Mouse (Mus musculus) cerebellum, adult 18-20 months (tissue): Measurements from ENCODE around the gene Ugt1a10.
"Not testable (repeated sequence)": the region's sequence is repeated elsewhere in the genome, so short reads cannot be mapped to it uniquely, and the experiment has no call there.

Source experiments
- DNase-seq, 2 experiments: peaks; one replicate each; pipeline ENCODE4 v3.0.0; 2021

The Ugt1a10 gene

DNA sequence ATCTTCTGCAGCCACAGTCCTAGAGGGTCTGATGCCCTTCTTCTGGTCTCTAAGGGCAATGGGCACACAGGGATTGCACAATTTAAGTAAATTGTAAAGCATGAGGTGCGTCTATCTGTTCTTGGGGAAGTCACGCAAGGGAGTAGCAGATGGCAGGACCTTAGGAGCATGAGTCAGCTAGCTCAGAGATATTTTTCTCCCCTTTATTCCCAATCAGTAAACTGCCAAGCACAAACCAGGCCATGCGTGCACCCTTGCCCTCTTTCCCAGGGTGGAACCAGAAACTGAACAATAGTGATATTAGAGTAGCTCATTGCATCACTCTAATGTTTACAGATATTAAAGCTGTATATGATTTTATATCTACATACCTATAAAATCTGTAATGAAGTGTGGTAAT, 43.4 kb downstream of the Ugt1a10 start:
- not testable (repeated sequence) for DNase-seq

DNA sequence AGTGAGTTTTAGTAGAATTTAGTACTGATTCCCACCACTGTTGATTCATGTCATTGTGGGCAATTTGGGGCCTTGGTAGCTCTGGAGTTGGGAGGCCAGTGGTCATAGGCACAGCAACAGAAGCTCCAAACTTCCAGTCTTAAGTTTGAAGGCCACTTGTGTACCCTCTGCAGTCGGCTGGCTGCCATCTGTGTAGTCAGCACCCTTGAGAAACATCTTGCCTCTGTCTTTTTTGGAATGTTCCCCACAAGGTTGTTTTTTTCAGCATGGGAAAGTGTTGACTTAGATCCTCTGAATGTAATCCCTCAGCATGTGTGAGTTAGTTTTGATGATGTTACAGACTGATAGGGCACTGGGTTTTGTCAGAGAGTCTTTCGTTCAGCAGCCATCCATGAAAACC, 44.5 kb downstream of the Ugt1a10 start:
- not testable (repeated sequence) for DNase-seq

DNA sequence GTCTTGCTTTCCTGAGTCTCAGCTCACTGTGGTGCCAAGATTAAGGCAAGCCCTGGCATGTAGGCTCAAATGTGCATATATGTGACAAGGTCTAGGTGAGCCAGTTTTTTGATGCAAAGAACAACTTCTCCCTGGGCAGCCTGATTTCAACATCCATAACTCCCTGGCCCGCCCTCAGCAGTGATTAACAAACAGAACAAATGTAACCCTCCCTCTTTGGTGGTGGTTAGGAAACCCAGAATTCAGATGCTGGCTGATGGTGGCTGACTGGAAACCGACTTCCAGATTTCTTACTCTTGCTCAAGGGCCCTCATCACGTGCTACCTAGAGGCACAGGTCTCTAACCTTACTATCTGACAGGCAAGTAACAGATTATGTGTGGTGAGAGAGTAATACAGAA, 47.8 kb downstream of the Ugt1a10 start, which contains the start of gene Ugt1a6b:
Gene Ugt1a6b, plus strand, starts transcription at position 234 of the 400 bp plus-strand sequence.
- DNase-seq, result not testable (repeated sequence)

DNA sequence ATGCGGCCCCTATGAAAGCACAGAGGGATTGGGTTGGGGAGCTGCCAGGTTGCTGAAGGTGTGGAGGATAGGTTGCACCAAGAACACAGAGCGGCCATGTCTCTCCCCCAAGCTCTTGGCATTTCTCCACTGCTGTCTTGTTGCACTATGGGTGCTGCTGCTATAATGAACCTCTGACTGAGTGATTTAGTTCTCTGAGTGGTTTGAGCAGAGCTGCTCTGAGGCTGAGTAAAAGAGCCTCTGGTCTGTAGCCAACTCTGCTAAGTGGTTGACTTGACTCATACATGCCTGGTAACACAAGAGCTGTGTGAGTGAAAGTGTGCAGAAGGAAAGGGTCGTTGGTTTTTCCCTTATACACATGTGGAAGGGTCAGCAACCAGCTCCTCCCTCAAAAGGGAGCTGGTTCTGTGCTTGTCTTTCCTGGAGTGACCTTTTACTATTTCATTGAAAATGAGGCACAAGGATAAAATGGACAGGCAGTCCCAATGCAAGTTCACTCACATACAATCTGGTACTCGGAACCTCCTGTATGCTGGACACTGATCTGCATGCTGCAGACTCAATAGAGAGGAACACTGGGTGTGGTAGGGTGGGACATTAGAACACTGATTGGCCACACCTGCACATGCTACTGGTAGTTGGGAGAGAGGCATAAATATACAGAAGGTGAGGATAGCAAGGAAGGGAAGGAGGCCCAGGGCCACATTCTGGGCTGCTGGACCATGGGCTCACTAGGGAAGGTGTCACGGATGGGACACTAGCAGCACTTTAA, 48.7 kb downstream of the Ugt1a10 start:
- DNase-seq, result not testable (repeated sequence)

DNA sequence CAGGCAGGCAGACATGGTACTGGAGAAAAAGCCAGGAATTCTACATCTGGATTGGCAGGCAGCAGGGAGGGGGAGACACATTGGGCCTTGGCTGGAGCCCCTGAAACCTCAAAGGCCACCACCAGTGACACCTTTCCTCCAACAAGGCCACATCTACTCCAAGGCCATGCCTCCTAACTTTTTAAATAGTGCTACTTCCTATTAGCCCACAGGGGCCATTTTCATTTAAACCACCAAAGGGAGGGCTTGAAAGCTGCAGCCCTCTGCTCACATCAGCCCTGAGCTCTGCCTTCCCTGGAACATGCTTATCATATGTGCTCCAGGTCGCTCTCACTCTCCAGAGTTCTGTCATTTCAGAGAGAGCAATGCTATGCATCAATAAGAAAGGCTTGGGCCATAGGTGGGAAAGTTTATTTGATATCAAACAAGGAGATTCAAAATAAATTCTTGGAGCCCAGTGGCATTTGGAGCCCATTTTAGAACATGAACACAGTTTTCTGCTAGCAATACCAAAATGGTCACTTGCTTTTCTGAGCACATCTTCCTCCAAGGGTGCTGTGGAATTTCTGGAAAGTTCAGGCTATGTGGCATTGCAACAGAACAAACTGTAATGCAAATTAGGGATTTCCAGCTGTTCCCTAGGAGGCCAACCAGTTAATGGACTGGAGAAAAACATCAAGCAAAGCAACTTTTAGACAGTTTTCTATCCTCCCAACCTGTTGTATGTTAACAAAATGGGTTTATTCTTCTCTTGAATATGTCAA, 49.7 kb downstream of the Ugt1a10 start:
- no peak for DNase-seq

DNA sequence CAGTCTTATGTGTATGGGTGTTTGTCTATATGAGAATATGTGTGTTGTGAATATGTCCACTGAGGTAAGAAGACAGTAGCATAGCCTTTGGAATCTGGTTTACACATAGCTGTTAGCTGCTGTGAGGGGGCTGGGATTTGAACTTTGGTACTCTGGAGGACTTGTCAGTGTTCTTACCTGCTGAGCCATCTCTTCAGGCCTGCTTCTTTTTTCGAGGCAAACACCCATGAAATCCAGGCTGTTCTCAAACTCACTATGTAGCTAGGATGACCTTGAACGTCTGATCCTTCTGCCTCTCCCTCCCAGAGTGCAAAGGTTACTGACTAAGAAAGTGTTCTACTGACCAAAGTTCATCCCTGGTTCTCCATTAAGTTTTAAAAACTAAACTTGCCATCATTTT, 50.5 kb downstream of the Ugt1a10 start:
- DNase-seq, result no peak

DNA sequence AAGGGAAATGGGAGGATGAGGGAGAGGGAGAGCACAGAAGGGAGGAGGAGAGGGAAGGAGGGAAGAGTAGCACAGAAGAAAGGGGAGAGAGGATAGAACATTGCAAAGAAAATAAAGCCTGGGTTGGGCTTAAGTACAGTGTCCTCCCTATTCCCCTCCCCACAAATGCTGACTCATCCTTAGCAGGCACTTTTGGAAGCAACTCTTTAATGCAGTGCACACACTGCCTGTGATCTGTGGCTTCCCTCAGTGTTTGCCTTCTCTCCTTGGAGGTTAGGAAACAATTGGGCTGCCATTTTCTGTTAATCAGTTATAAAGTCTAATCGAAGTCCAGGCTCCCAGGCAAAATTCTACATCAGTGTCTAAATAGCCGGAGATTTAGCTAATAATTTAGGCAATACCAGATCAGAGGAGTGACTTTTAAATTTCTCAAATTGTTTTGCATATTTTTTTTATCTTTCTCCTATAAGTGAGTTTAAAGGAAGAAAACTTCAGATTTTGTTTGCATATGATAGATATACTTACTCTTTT, 53.9 kb downstream of the Ugt1a10 start:
- DNase-seq, result not testable (repeated sequence)

DNA sequence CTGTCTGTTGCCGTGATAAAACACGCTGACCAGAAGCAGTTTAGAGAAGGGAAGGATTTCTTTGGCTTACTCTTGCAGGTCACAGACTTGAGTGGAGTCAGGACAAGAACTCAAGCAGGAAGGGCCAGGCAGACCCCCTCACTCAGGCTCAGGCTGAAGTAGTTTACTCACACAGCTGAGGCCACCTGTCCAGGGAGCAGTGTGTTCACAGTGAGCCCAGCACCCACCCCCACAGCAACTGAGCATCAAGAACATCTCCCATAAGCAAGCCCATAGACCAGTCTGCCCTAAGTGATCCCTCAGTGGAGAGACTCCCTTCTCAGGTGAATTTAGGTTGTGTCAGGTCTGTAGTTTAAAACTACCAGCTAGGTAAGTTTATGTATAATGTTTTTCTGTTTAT, 54.4 kb downstream of the Ugt1a10 start:
- DNase-seq, result not testable (repeated sequence)

DNA sequence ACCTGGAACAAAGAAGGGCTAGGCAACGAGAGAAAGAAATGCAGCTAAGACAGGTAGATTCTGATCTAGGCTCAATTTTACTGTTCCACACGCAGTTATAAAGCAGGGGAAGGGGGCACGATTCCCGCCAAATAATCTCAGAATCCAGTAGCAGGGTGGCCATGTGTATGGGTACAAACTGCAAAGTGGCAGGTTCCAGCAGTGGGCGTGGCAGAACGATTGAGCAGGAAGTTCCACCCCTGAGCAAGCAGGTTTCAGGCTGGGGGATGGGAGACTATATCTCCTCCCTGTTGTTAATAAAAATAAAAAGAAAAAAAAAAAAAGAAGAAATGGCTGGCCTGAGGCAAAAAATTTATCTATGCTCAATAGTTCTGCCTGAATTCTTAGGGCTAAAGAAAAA, 57.6 kb downstream of the Ugt1a10 start:
- not testable (repeated sequence) for DNase-seq

DNA sequence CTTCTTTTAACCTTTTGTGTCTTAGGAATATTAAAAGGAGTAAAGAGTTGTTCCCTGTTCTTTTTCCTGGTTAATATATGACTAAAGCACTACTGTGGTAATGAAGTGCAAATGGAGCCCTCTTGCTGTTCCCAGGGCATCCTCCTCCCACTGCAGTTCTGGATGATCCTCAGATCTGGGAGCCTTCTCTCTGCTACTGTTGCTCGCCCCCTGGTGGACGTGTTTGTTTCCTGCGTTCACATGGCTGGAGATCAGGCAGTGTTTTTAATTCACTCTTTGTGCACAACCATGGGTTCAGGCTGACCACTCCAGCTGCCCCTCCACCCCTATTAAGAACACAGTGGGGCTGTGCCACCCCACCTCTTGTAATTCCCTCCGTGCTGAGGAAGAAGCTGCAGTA, 65.4 kb downstream of the Ugt1a10 start:
- DNase-seq, result not testable (repeated sequence)

DNA sequence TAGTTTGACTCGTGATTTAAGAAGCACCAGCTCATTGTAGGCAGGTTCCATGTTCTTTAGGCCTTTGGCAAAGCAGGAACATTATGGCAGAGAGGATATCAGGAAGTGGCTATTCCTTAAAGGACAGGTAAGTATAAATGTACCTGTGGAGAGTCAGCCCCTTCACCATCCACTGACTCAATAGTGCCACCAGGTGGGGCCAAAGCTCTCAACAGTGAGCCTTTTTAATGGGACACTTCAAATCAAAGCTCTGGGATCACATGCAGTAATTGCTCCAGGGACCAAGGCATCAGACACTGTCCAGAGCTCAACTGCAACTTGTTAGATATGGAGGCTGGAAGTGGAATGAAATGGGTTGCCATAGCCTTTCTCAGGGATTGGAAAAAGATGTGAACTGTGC, 66.3 kb downstream of the Ugt1a10 start:
- peak in 1 of 2 experiments; percentile 6 for DNase-seq

DNA sequence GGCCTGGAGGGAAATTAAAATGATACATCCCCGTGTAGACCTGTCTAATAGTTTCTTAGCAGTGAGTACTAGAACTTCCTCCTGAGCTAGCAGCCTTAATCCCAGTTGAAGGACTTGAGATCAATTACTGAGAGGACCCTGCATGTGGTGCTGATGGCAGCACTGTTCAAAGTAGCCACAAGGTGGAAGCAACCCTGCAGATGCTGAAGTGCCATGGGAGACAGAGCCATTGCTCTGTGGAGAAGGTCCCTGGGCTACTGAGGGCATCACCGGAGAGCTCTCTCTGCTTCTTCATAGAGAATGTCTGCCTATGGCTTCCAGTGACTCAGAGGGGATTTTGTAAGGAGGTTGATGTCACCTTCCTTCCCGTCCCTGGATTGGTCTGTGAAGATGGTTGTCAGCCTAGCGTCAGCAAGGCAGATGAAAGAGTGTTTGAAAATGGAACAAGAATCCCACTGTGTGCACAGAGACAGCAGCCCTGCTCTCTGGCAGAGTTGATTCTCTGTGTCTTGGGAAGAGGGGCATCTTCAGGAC, 70.7 kb downstream of the Ugt1a10 start:
- DNase-seq, result not testable (repeated sequence)

DNA sequence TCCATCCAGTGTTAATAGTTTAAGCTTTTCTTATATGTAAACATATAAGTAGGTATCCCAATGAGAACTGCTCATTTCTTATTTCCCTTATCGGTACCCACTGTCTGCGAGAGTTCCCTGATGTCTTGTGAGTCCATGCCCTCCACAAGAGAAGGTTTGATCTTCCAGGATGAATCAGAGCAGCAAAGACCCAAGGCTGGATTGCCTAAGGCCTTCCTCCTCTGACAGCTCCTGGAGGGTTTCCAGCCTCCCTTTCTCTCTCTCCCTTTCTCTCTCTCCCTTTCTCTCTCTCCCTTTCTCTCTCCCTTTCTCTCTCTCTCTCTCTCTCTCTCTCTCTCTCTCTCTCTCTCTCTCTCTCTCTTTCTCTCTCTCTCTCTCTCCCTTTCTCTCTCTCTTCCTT, 73.9 kb downstream of the Ugt1a10 start:
- DNase-seq, result not testable (repeated sequence)

DNA sequence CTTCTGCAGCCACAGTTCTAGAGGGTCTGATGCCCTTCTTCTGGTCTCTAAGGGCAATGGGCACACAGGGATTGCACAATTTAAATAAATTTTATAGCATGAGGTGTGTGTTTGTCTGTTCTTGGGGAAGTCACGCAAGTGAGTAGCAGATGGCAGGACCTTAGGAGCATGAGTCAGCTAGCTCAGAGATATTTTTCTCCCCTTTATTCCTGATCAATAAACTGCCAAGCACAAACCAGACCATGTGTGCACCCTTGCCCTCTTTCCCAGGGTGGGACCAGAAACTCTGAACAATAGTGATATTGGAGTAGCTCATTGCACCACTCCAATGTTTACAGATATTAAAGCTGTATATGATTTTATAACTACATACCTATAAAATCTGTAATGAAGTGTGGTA, 75.0 kb downstream of the Ugt1a10 start:
- DNase-seq, result not testable (repeated sequence)

DNA sequence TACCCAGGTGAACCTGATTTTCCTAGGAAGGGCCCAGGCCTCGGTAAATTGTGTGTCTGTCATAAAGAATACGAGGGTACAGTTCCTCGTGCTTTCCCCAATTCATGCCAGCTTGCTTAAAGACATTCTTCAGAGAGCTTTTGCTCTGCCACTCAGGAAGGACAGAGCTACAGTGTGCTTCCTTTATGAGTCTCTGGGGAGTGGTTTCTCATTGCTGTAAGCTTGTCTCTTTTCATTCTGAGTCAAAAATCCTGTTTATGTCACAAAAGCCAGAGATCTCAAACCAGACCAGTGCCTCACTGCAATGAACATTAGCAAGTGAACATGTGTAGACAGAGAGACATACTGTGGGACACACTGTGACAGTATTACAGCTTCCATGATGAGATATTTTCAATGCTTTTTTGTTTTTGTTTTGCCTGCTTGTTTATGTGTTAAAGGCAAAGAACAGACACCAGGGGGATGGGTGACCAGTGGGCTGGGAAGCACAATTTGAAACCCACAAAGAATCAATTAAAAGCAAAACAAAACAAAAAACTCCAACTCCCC, 78.8 kb downstream of the Ugt1a10 start:
- DNase-seq, result no peak

DNA sequence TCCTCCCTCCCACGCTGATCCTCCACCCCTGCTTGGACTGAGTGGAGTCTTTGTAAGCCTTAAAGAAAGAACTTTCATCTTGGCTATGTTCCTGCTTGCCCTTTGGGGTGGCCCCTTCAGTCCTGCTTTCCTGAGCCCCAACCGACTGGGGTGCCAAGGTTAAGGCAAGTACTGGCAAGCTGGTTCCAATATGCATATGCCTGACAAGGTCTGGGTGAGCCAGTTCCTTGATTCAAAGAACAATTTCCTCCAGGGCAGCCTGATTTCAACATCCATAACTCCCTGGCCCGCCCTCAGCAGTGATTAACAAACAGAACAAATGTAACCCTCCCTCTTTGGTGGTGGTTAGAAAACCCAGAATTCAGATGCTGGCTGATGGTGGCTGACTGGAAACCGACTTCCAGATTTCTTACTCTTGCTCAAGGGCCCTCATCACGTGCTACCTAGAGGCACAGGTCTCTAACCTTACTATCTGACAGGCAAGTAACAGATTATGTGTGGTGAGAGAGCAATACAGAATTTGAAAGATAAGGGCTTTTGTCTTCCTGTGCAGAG, 79.3 kb downstream of the Ugt1a10 start, which contains the start of gene Ugt1a6a:
Gene Ugt1a6a, plus strand, starts transcription at position 353 of the 555 bp plus-strand sequence.
- DNase-seq, result not testable (repeated sequence)

DNA sequence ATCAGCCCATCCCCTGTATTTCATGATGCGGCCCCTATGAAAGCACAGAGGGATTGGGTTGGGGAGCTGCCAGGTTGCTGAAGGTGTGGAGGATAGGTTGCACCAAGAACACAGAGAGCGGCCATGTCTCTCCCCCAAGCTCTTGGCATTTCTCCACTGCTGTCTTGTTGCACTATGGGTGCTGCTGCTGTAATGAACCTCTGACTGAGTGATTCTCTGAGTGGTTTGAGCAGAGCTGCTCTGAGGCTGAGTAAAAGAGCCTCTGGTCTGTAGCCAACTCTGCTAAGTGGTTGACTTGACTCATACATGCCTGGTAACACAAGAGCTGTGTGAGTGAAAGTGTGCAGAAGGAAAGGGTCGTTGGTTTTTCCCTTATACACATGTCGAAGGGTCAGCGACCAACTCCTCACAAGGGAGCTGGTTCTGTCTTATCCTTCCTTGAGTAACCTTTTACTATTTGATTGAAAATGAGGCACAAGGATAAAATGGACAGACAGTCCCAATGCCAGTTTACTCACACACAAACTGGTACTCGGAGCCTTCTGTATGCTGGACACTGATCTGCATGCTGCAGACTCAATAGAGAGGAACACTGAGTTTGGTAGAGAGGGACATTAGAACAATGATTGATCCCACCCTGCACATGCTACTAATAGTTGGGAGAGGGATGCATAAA, 80.2 kb downstream of the Ugt1a10 start:
- not testable (repeated sequence) for DNase-seq

DNA sequence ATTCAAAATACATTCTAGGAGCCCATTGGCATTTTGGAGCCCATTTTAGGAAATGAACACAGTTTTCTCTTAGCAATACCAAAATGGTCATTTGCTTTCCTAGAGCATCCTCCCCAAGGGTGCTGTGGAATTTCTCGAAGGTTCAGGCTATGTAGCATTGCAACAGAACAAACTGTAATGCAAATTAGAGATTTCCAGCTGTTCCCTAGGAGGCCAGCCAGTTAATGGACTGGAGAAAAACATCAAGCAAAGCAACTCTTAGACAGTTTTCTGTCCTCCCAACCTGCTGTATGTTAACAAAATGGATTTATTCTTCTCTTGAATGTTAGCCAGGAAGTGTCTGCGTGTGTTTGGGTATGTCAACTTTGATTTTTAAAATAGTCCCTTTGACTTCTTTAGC, 81.5 kb downstream of the Ugt1a10 start:
- DNase-seq, result no peak

DNA sequence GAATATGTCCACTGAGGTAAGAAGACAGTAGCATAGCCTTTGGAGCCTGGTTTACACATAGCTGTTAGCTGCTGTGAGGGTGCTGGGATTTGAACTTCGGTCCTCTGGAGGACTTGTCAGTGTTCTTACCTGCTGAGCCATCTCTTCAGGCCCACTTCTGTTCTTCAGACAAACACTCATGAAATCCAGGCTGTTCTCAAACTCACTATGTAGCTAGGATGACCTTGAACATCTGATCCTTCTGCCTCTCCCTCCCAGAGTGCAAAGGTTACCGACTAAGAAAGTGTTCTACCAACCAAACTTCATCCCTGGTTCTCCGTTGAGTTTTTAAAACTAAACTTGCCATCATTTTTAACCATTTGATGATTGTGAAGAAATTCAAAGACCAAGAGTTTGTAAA, 82.1 kb downstream of the Ugt1a10 start:
- DNase-seq, result no peak

DNA sequence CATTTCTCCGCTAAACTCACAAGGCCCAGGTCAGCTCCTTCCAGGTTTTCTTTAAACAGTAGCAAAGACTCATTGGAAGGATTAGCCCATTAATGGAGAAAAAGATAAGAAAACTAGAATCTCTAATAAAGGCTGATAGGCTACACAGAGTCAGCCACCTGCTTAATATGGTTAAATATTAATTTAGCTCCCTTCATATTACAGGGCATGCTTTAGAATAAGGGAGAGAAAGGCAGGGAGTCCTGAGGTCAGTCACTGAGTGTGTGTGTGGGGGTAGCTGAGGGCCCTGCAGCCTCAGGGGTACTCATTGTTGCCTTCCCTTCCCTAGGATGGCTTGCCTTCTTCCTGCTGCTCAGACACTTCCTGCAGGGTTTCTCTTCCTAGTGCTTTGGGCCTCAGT, 83.0 kb downstream of the Ugt1a10 start:
- DNase-seq, result no peak

DNA sequence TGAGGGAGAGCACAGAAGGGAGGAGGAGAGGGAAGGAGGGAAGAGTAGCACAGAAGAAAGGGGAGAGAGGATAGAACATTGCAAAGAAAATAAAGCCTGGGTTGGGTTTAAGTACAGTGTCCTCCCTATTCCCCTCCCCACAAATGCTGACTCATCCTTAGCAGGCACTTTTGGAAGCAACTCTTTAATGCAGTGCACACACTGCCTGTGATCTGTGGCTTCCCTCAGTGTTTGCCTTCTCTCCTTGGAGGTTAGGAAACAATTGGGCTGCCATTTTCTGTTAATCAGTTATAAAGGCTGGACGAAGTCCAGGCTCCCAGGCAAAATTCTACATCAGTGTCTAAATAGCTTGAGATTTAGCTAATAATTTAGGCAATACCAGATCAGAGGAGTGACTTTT, 85.3 kb downstream of the Ugt1a10 start:
- not testable (repeated sequence) for DNase-seq
